Comparison of ENCODE assay signal across 19 mouse cellular contexts in genomic region chr16:95469262-95470139, GRCm38 (mm10).
DNase-seq lines count a peak whose midpoint lies in the region; ATAC-seq and TF ChIP-seq lines count a peak whose summit lies in the region.
"Had no signal": no experiment of that assay in that cellular context is flagged by ENCODE, and none has a peak within 500 bp of the region (broad histone marks: within the 10 kb centered on the region; RNA-seq: fewer than 3 reads in every experiment).

No protein-coding gene starts in this region.

- no peak overlapping the region for H3K4me2 ChIP-seq in heart, embryonic 11.5 days
- no peak overlapping the region for H3K4me2 ChIP-seq in embryonic facial prominence, embryonic 14.5 days (ENCODE audit: low read depth, low read length)
- H3K4me2 ChIP-seq in limb, embryonic 14.5 days (replicated peaks; ENCODE audit: low read depth, low read length, severe bottlenecking), result no peak overlapping the region; the same call in 1 of the 2 replicates
- H3K4me2 ChIP-seq: embryonic facial prominence, embryonic 15.5 days; heart, embryonic 13.5 days; intestine, embryonic 15.5 days had no signal

- H3K36me3 ChIP-seq in heart, embryonic 11.5 days (ENCODE audit: control insufficient read depth, insufficient read depth, low read length), result no peaks in the 10 kb centered on the region
- H3K36me3 ChIP-seq in embryonic facial prominence, embryonic 14.5 days (ENCODE audit: control insufficient read depth, insufficient read depth, low read length), result no peaks in the 10 kb centered on the region
- no peaks in the 10 kb centered on the region for H3K36me3 ChIP-seq in limb, embryonic 14.5 days (ENCODE audit: control insufficient read depth, insufficient read depth, low read length)
- H3K36me3 ChIP-seq: embryonic facial prominence, embryonic 15.5 days; heart, embryonic 13.5 days; intestine, embryonic 15.5 days had no signal

- no peak overlapping the region for H3K9ac ChIP-seq in heart, embryonic 11.5 days (ENCODE audit: low read depth, low read length)
- no peak overlapping the region for H3K9ac ChIP-seq in embryonic facial prominence, embryonic 14.5 days (ENCODE audit: low read depth, low read length)
- H3K9ac ChIP-seq in limb, embryonic 14.5 days (ENCODE audit: low read depth, low read length, severe bottlenecking), result no peak overlapping the region
- H3K9ac ChIP-seq: embryonic facial prominence, embryonic 15.5 days; heart, embryonic 13.5 days; intestine, embryonic 15.5 days had no signal

- 57% methylated on average over 9 of the region's 9 CpGs for WGBS in heart, embryonic 11.5 days (ENCODE audit: insufficient replicate concordance)
- WGBS in embryonic facial prominence, embryonic 14.5 days, result 25% methylated on average over 9 of the region's 9 CpGs
- WGBS in limb, embryonic 14.5 days, result 23% methylated on average over 9 of the region's 9 CpGs

- ATAC-seq in heart, embryonic 11.5 days (replicated peaks; ENCODE audit: insufficient number of reproducible peaks, low FRiP score, low TSS enrichment), result no peak
- peak; percentile 65; the same call in 1 of the 2 replicates for ATAC-seq in embryonic facial prominence, embryonic 14.5 days (ENCODE audit: low read depth)
- peak; percentile 71 for ATAC-seq in limb, embryonic 14.5 days (ENCODE audit: low FRiP score, low read depth)
- ATAC-seq: forebrain, embryonic 14.5 days; intestine, embryonic 15.5 days had no signal

- peaks cover 3% of the 10 kb centered on the region; the same call in 1 of the 2 replicates for H3K4me1 ChIP-seq in heart, embryonic 11.5 days (ENCODE audit: control insufficient read depth, insufficient read depth, low read length)
- peaks cover 9% of the 10 kb centered on the region for H3K4me1 ChIP-seq in embryonic facial prominence, embryonic 14.5 days (ENCODE audit: control insufficient read depth, insufficient read depth, low read length)
- H3K4me1 ChIP-seq in limb, embryonic 14.5 days (ENCODE audit: control insufficient read depth, insufficient read depth, low read length), result peaks cover 32% of the 10 kb centered on the region
- H3K4me1 ChIP-seq: intestine, embryonic 15.5 days had no signal

- DNase-seq in heart, adult 11 months, result peak; percentile 50
- peak; percentile 73 for DNase-seq in embryo, embryonic 10.5 days (ENCODE audit: low spot score)
- DNase-seq in embryonic facial prominence, embryonic 14.5 days (ENCODE audit: low spot score), result peak; percentile 63
- peak; percentile 68 for DNase-seq in limb, embryonic 14.5 days (ENCODE audit: low spot score)
- DNase-seq in left cerebral cortex, adult 2 months (ENCODE audit: extremely low spot score in 1 of 2, low spot score in 2 of 2), result no peak
- no peak for DNase-seq in adrenal gland, postnatal 14 days
- DNase-seq in adrenal gland, adult (ENCODE audit: inconsistent age in 2 of 2, low spot score in 1 of 2), result no peak
- DNase-seq: adrenal gland, postnatal 36 days; cerebellum, adult 9-10 months; heart, postnatal 36 days; kidney, postnatal 10 days; lung, adult 18-20 months; thymus, postnatal 36 days had no signal

- no peaks in the 10 kb centered on the region for H3K9me3 ChIP-seq in heart, embryonic 11.5 days (replicated peaks; ENCODE audit: control insufficient read depth, low read length)
- no peaks in the 10 kb centered on the region for H3K9me3 ChIP-seq in embryonic facial prominence, embryonic 14.5 days (ENCODE audit: control insufficient read depth, low read length)
- H3K9me3 ChIP-seq in limb, embryonic 14.5 days (ENCODE audit: control insufficient read depth, low read length), result no peaks in the 10 kb centered on the region
- H3K9me3 ChIP-seq: embryonic facial prominence, embryonic 15.5 days; heart, embryonic 13.5 days; intestine, embryonic 15.5 days had no signal

- TF ChIP-seq POLR2A in limb, embryonic 14.5 days (IDR thresholded peaks at IDR 0.05; ENCODE audit: borderline replicate concordance, extremely low read depth, insufficient read depth, insufficient read length), result no peak

- no peak overlapping the region for H3K4me3 ChIP-seq in heart, embryonic 11.5 days (ENCODE audit: low read depth, low read length)
- H3K4me3 ChIP-seq in embryonic facial prominence, embryonic 14.5 days (ENCODE audit: low read depth, low read length), result no peak overlapping the region
- no peak overlapping the region for H3K4me3 ChIP-seq in limb, embryonic 14.5 days (replicated peaks; ENCODE audit: low read length)
- H3K4me3 ChIP-seq in left cerebral cortex, adult 2 months, result no peak overlapping the region
- H3K4me3 ChIP-seq: embryonic facial prominence, embryonic 15.5 days; heart, embryonic 13.5 days; intestine, embryonic 15.5 days had no signal

- H3K27ac ChIP-seq in heart, embryonic 11.5 days (ENCODE audit: low read depth, low read length), result no peak overlapping the region
- H3K27ac ChIP-seq in embryonic facial prominence, embryonic 14.5 days (replicated peaks; ENCODE audit: low read depth, low read length), result peak overlapping the region; percentile 6
- peak overlapping the region; percentile 82 for H3K27ac ChIP-seq in limb, embryonic 14.5 days (replicated peaks; ENCODE audit: low read depth, low read length)
- no peak overlapping the region for H3K27ac ChIP-seq in left cerebral cortex, adult 2 months
- H3K27ac ChIP-seq: embryonic facial prominence, embryonic 15.5 days; heart, embryonic 13.5 days; intestine, embryonic 15.5 days had no signal

- TF ChIP-seq CTCF in left cerebral cortex, adult 2 months (IDR thresholded peaks at IDR 0.05), result no peak

- no peaks in the 10 kb centered on the region for H3K27me3 ChIP-seq in heart, embryonic 11.5 days (ENCODE audit: control insufficient read depth, insufficient read depth, low read length)
- no peaks in the 10 kb centered on the region for H3K27me3 ChIP-seq in embryonic facial prominence, embryonic 14.5 days (replicated peaks; ENCODE audit: control insufficient read depth, insufficient read depth, low read length)
- no peaks in the 10 kb centered on the region for H3K27me3 ChIP-seq in limb, embryonic 14.5 days (ENCODE audit: control insufficient read depth, insufficient read depth, low read length)
- H3K27me3 ChIP-seq: CH12.LX; embryonic facial prominence, embryonic 15.5 days; heart, embryonic 13.5 days; intestine, embryonic 15.5 days had no signal

- intact Hi-C loops in left cerebral cortex, adult 2 months (cut with DNase I), result loop anchor here (5.0 kb wide), 2 partner anchors 478 to 493 kb away; no protein-coding TSS in a partner anchor

Comparison
In these comparisons a context has a peak if more than half of its experiments do, and no peak if none do; other contexts are left out.
1. DNase-seq: peak in heart, adult 11 months (single experiment), embryo, embryonic 10.5 days (single experiment), embryonic facial prominence, embryonic 14.5 days (single experiment) and limb, embryonic 14.5 days (single experiment); none in left cerebral cortex, adult 2 months (0 of 2), adrenal gland, postnatal 14 days (single experiment) and adrenal gland, adult (0 of 2).
2. H3K27ac ChIP-seq: peak in embryonic facial prominence, embryonic 14.5 days (single experiment) and limb, embryonic 14.5 days (single experiment); none in heart, embryonic 11.5 days (single experiment) and left cerebral cortex, adult 2 months (single experiment).